Comparison of ENCODE assay signal across 8 mouse cellular contexts in genomic region chr10:111165219-111165981, GRCm38 (mm10). TPM values are rescaled to one million over a fixed set of nuclear protein-coding genes. Genes with fewer than 3 reads are reported as not detected.
DNase-seq lines count a peak whose midpoint lies in the region; ATAC-seq and TF ChIP-seq lines count a peak whose summit lies in the region.

No protein-coding gene starts in this region.

- TF ChIP-seq CTCF in embryonic fibroblast, embryonic 13.5 days (IDR thresholded peaks at IDR 0.05; ENCODE audit: borderline replicate concordance, insufficient read depth, low read length): no peak

- no peaks in the 10 kb centered on the region for H3K36me3 ChIP-seq in heart, embryonic 16.5 days (ENCODE audit: control insufficient read depth, insufficient read depth)

- peak; percentile 65 for DNase-seq in adrenal gland, postnatal 14 days
- peak; percentile 58 for DNase-seq in kidney, postnatal 14 days
- DNase-seq in lung, postnatal 14 days: peak; percentile 60
- peak; percentile 53 for DNase-seq in ovary, postnatal 36 days (ENCODE audit: low spot score)
- peak; percentile 92 to 96 for DNase-seq in thymus, postnatal 36 days

- H3K27ac ChIP-seq in embryonic fibroblast, embryonic 13.5 days (ENCODE audit: insufficient read depth, low read length): 0 out of 2 replicates have a peak overlapping the region, but pooled peaks have one; percentile 30
- peak overlapping the region; percentile 97 for H3K27ac ChIP-seq in heart, embryonic 16.5 days (ENCODE audit: low read length)

- peak overlapping the region; percentile 88 for H3K4me3 ChIP-seq in embryonic fibroblast, embryonic 13.5 days (ENCODE audit: insufficient read depth, low read length)
- H3K4me3 ChIP-seq in heart, embryonic 16.5 days (ENCODE audit: low read length): peak overlapping the region; percentile 75

- no peaks in the 10 kb centered on the region; the same call in 1 of the 2 replicates for H3K4me1 ChIP-seq in embryonic fibroblast, embryonic 13.5 days (ENCODE audit: control insufficient read depth, insufficient read depth, low read length)
- peaks cover 36% of the 10 kb centered on the region for H3K4me1 ChIP-seq in heart, embryonic 16.5 days (ENCODE audit: control insufficient read depth, insufficient read depth, low read length)

- peak; percentile 58 for ATAC-seq in CD4-positive, CD25-positive, alpha-beta regulatory T cell, adult 4 months
- ATAC-seq in heart, embryonic 16.5 days (replicated peaks; ENCODE audit: extremely low read depth, insufficient read depth, low FRiP score): peak; percentile 9

- H3K4me2 ChIP-seq in heart, embryonic 16.5 days (ENCODE audit: low read depth, low read length): peak overlapping the region; percentile 52

- under 1% methylated on average over 52 of the region's 52 CpGs for WGBS in heart, embryonic 16.5 days

- H3K27me3 ChIP-seq in heart, embryonic 16.5 days (ENCODE audit: control insufficient read depth, insufficient read depth, low read length): no peaks in the 10 kb centered on the region

- 0 out of 2 replicates have a peak, but pooled peaks have one; percentile 8 for TF ChIP-seq POLR2A in embryonic fibroblast, embryonic 13.5 days (IDR thresholded peaks at IDR 0.05; ENCODE audit: low read depth, low read length)

- H3K9ac ChIP-seq in heart, embryonic 16.5 days (ENCODE audit: low read length): peak overlapping the region; percentile 90

- H3K9me3 ChIP-seq in heart, embryonic 16.5 days (replicated peaks; ENCODE audit: control insufficient read depth, low read length): no peaks in the 10 kb centered on the region

RNA-seq across cellular contexts. Expression of gene Osbpl8, which starts 0.8 kb away (rescaled TPM):
- polyA plus RNA-seq in CD4-positive, CD25-positive, alpha-beta regulatory T cell, adult 4 months (2017; shearing (Covaris generic)): 10 to 100 TPM; 12.9 to 13.2 TPM
- total RNA-seq in adrenal gland, postnatal 14 days (2021): 28.2 and 29.0 TPM in 2 replicates
- 24.3 and 24.8 TPM in 2 replicates for polyA plus RNA-seq in embryonic fibroblast, embryonic 13.5 days (2011; ENCODE audit: insufficient read length, low read depth, missing spikeins)
- polyA plus RNA-seq in heart, embryonic 16.5 days (2015; fragmentation: Nextera tagmentation; extraction: Ambion mirVana): 28.8 and 30.2 TPM in 2 replicates

Comparison
In these comparisons a context has a peak if more than half of its experiments do, and no peak if none do; other contexts are left out.
1. Peak in every context shown above with its lines: DNase-seq, ATAC-seq, H3K4me3 ChIP-seq and H3K27ac ChIP-seq.